Mouse (Mus musculus) liver, embryonic 14.5 days (tissue): ENCODE data around the gene Src. TPM values are rescaled to one million over a fixed set of nuclear protein-coding genes. Genes with fewer than 3 reads are reported as not detected.
A peak's percentile ranks its signal among the peaks of the same experiment; 100 is the strongest.
"Not testable (repeated sequence)": the region's sequence is repeated elsewhere in the genome, so short reads cannot be mapped to it uniquely, and the experiment has no call there.

Experiments used
- ATAC-seq: fragments of 200-750 bp; cut with Nextera tagmentation; 2 replicates; pipeline ENCODE4 v1.8.0; 2017; ENCODE audit warnings: moderate number of reproducible peaks, mild to moderate bottlenecking, moderate library complexity; ENCODE audit not compliant: insufficient read depth
- DNase-seq, 3 experiments: peaks; one replicate each; pipeline ENCODE4 v3.0.0-alpha.2; 2012 to 2013; ENCODE audit warnings: low read depth in 3 of 3, low spot score in 3 of 3
- H3K27ac ChIP-seq: fragments of 300-500 bp; sonication (generic); 2 replicates; pipeline ENCODE4 v1.5.1; 2014; ENCODE audit warnings: moderate library complexity, mild to moderate bottlenecking, control low read depth, inconsistent platforms
- H3K27me3 ChIP-seq: fragments of 300-500 bp; sonication (generic); 2 replicates; pipeline ENCODE4 v1.6.1; 2014; ENCODE audit warnings: mild to moderate bottlenecking, low read length, moderate library complexity; ENCODE audit not compliant: control insufficient read depth, insufficient read depth
- H3K36me3 ChIP-seq: fragments of 300-500 bp; sonication (generic); replicated peaks from 2 replicates; pipeline ENCODE4 v1.6.1; 2014; ENCODE audit warnings: low read depth; ENCODE audit not compliant: control insufficient read depth, insufficient read depth
- H3K4me1 ChIP-seq, 2 experiments: fragments of 200-500 bp in 1 of 2; fragments of 300-500 bp in 1 of 2; sonication (generic) in 1 of 2; replicated peaks; 2 replicates each; pipeline ENCODE4 v1.6.1; 2012 to 2014; ENCODE audit warnings: antibody characterized with exemption in 1 of 2, inconsistent platforms in 1 of 2, low read length in 1 of 2; ENCODE audit not compliant: control insufficient read depth in 2 of 2, insufficient read depth in 2 of 2
- H3K4me2 ChIP-seq: fragments of 300-500 bp; sonication (generic); 2 replicates; pipeline ENCODE4 v1.6.1; 2014; ENCODE audit warnings: low read depth, mild to moderate bottlenecking, control low read depth, moderate library complexity
- H3K4me3 ChIP-seq, 2 experiments: fragments of 200-500 bp in 1 of 2; fragments of 300-500 bp in 1 of 2; sonication (generic) in 1 of 2; 2 replicates each; pipeline ENCODE4 v1.5.1; 2012 to 2014; ENCODE audit warnings: low read depth in 2 of 2, low read length in 2 of 2, mild to moderate bottlenecking in 2 of 2, control low read depth in 1 of 2, inconsistent platforms in 1 of 2, moderate library complexity in 1 of 2; ENCODE audit not compliant: insufficient read depth in 1 of 2
- H3K9ac ChIP-seq: fragments of 300-500 bp; sonication (generic); replicated peaks from 2 replicates; pipeline ENCODE4 v1.6.1; 2014; ENCODE audit warnings: mild to moderate bottlenecking, control low read depth, moderate library complexity
- H3K9me3 ChIP-seq: fragments of 300-500 bp; sonication (generic); 2 replicates; pipeline ENCODE4 v1.6.1; 2016; ENCODE audit warnings: low read length, mixed read lengths; ENCODE audit not compliant: control insufficient read depth
- CTCF ChIP-seq: IDR thresholded peaks from 2 replicates; pipeline ENCODE4 v1.5.1; 2016; ENCODE audit warnings: antibody characterized with exemption, low read depth, control low read depth
- EP300 ChIP-seq: IDR thresholded peaks from 2 replicates; pipeline ENCODE4 v1.6.1; 2016; ENCODE audit warnings: antibody characterized with exemption, low read depth
- WGBS: fragments of 180-500 bp; shearing (Covaris S2); extraction: QIAGEN DNeasy Blood & Tissue Kit; methylation state at CpG from one replicate; pipeline ENCODE4 v1.1.7; 2014; ENCODE audit not compliant: insufficient replicate concordance; 5-methylcytosine and 5-hydroxymethylcytosine counted together
- polyA plus RNA-seq, 2 experiments: library from polyadenylated mRNA; depleted of rRNA in 1 of 2; stranded (reverse) in 1 of 2; unstranded in 1 of 2; fragments of >200 nt; fragmentation: Nextera tagmentation in 1 of 2; extraction: Ambion mirVana in 1 of 2; gene quantifications; 2 replicates each; pipeline versions ENCODE4 v1.2.1 to v1.2.3; 2012 to 2014

The Src gene
- polyA plus RNA-seq, 2 experiments: 0.90 to 2.3 TPM

DNA sequence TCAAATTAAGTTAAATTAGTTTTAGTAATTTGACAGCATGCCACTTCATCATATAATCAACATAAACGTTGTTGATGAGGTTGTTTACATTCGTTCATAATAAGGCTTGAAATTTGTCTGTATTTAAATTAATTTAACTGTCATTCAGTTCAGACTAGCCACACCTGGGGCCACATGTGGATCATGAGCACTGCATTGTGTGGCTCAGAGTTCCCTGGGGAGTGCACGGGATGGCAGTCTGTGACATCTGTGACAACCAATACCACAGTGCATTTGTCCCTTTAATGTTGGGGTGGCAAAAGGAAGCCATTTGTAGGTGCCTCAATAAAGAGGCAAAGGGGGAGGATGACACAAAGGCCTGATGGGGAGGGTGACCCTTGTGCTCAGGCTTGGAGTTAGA lies 41.2 kb upstream of the Src start:
- Histone ChIP-seq H3K27ac (no peak overlapping the region), H3K36me3 (no peaks in the 10 kb centered on the region; the same call in 1 of the 2 replicates), H3K4me3 (no peak overlapping the region), H3K27me3 (no peaks in the 10 kb centered on the region), H3K4me1 (no peaks in the 10 kb centered on the region), H3K4me2 (no peak overlapping the region), H3K9me3 (no peaks in the 10 kb centered on the region), H3K9ac (no peak overlapping the region)
- ATAC-seq (no peak), DNase-seq (no peak)
- TF ChIP-seq EP300 (no peak), CTCF (no peak)
- 63% methylated on average over 3 of the region's 3 CpGs for WGBS

DNA sequence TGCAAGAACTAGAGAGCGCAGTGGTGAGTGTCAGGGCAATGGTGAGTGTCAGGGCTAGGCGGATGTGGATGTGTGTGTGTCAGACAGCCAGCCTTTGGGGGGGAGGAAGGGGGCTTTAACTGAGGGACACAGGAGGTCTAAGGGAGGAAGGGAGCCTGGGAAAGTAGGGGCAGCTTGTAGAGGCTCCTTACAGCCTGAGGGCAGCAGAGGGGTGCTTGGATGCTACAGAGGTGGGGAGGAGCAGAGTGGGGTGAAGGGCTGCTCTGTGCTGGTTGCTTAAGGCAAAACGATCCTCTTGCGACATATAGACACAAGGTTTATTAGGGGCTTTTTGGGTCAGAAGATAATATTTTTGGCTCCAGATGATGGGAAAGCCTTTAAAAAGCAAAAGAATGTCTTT lies 33.4 kb upstream of the Src start:
- DNase-seq (no peak), ATAC-seq (no peak)
- no peaks in the 10 kb centered on the region for H3K36me3 ChIP-seq
- no peaks in the 10 kb centered on the region for H3K27me3 ChIP-seq
- 0 out of 4 replicates have a peak, but pooled peaks cover 0 to 2% of the 10 kb centered on the region in 2 experiments for H3K4me1 ChIP-seq
- 77% methylated on average over 4 of the region's 4 CpGs for WGBS
- H3K4me2 ChIP-seq: no peak overlapping the region
- TF ChIP-seq EP300 (no peak), CTCF (no peak)
- H3K9ac ChIP-seq: no peak overlapping the region
- H3K9me3 ChIP-seq: no peaks in the 10 kb centered on the region
- H3K4me3 ChIP-seq: no peak overlapping the region
- no peak overlapping the region for H3K27ac ChIP-seq

DNA sequence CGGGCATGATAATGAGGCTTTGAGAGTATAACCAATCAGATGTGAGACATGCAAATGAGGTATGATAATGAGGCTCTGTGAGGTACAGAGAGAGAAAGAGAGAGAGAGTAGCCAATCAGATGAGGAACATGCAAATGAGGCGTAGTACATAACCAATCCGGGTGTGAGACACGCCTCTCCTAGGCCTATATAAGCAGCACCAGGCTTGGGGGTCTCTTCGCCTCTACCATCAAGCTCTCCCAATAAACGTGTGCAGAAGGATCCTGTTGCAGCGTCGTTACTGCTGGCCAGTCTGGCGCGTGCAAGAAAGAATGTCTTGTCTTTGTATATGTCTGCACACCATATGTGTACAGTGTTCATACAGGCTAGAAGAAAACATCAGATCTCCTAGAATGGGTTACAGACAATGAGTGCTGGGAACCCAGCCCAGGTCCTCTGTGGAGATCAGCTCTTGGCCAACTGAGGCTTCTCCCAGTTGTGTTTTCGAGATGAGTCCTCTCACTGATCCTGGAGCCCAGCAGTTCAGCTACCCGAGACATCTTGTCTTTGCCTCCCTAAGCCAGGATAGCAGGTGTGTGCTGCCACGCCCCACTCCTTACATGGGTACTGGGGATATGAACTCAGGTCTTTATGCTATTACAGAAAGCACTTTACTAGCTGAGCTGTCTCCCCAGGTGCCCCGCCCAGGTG lies 29.2 kb upstream of the Src start:
- ATAC-seq: peak; percentile 26; the same call in 1 of the 2 replicates
- WGBS: 88% methylated on average over 14 of the region's 14 CpGs
- not testable (repeated sequence) for H3K9me3 ChIP-seq, H3K4me2 ChIP-seq, H3K9ac ChIP-seq, H3K27me3 ChIP-seq, H3K4me3 ChIP-seq, H3K4me1 ChIP-seq, H3K27ac ChIP-seq, DNase-seq, H3K36me3 ChIP-seq

DNA sequence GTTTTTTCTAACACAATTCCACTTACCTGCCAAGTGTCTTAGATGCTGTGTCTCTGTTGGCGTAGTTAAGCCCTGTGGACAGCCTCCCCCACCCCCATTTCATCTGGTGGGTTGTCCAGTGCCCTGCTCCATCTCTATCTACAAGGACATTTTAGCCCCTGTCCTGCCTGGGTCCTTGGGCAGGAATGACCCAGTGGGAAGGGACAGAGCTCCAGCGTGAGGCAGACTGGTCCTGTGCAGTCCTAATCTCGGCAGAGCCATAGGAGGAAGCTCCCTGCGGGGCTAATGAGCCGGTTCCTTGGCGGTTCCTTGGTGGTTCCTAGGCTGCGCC lies 28.7 kb upstream of the Src start:
- no peaks in the 10 kb centered on the region for H3K27me3 ChIP-seq
- no peaks in the 10 kb centered on the region for H3K9me3 ChIP-seq
- TF ChIP-seq EP300: no peak
- TF ChIP-seq CTCF: no peak
- DNase-seq: no peak
- H3K4me2 ChIP-seq: no peak overlapping the region
- no peak overlapping the region for H3K9ac ChIP-seq
- no peaks in the 10 kb centered on the region for H3K36me3 ChIP-seq
- WGBS: 79% methylated on average over 7 of the region's 7 CpGs
- ATAC-seq: no peak
- 0 out of 4 replicates have a peak, but pooled peaks cover 0 to 3% of the 10 kb centered on the region in 2 experiments for H3K4me1 ChIP-seq
- no peak overlapping the region for H3K4me3 ChIP-seq
- no peak overlapping the region for H3K27ac ChIP-seq

DNA sequence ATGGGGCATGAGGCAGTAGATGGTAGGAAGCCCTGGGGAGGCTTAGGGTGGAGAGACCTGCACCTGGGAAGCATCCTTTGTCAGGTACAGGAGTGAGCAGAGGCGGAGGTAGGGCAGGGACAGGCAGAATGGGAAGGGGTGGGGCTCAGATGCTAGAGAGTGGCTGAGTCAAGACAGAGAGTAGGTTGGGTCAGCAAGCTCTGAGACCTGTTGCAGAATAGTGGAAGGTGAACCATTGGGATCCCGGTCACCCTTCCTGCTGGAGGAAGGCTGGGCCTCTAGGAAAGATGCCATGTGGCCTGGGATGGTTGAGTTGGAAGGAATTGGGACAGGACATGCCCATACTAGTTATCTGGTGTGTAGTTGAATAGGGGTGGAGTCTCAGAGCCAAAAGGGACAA lies 25.9 kb upstream of the Src start:
- DNase-seq: no peak
- H3K9ac ChIP-seq: no peak overlapping the region
- no peaks in the 10 kb centered on the region for H3K36me3 ChIP-seq
- TF ChIP-seq EP300: no peak
- TF ChIP-seq CTCF: no peak
- H3K27me3 ChIP-seq: no peaks in the 10 kb centered on the region
- no peak overlapping the region for H3K4me2 ChIP-seq
- H3K27ac ChIP-seq: no peak overlapping the region
- 0 out of 4 replicates have a peak, but pooled peaks cover 0 to 5% of the 10 kb centered on the region in 2 experiments for H3K4me1 ChIP-seq
- WGBS: 73% methylated on average over 2 of the region's 2 CpGs
- ATAC-seq: no peak
- H3K9me3 ChIP-seq: no peaks in the 10 kb centered on the region
- H3K4me3 ChIP-seq: no peak overlapping the region
